Mouse (Mus musculus): ENCODE results near the gene Gabbr2. TPM values are rescaled to one million over a fixed set of nuclear protein-coding genes. Genes with fewer than 3 reads are reported as not detected.

Gene Gabbr2
- polyA plus RNA-seq, 1 experiment, result 0.12 TPM

- 36% methylated on average over 4 of the region's 4 CpGs for WGBS
- DNase-seq (ENCODE audit: low read depth, low spot score), result no peak
Measured at GRCm38 (mm10) chr4:46879943-46880342, 111.7 kb downstream of the Gabbr2 start.

- DNase-seq (ENCODE audit: low read depth, low spot score), result no peak
- WGBS, result 81% methylated on average over 4 of the region's 4 CpGs
Measured at GRCm38 (mm10) chr4:46872750-46873149, 118.9 kb downstream of the Gabbr2 start.

- DNase-seq (ENCODE audit: low read depth, low spot score), result no peak
Measured at GRCm38 (mm10) chr4:46870157-46870556, 121.5 kb downstream of the Gabbr2 start.

GRCm38 (mm10) chr4:46869380-46869779 lies 122.3 kb downstream of the Gabbr2 start:
- DNase-seq (ENCODE audit: low read depth, low spot score), result no peak
- 79% methylated on average over 2 of the region's 2 CpGs for whole genome bisulfite sequencing

More at GRCm38 (mm10) chr4:46870157-46870556, 121.5 kb downstream of the Gabbr2 start:
- WGBS, result 19% methylated on average over 6 of the region's 6 CpGs

GRCm38 (mm10) chr4:46868921-46869320 lies 122.8 kb downstream of the Gabbr2 start:
- DNase-seq (ENCODE audit: low read depth, low spot score), result no peak
- 83% methylated on average over 3 of the region's 3 CpGs for WGBS

- no peak for DNase-seq (ENCODE audit: low read depth, low spot score)
- WGBS, result 30% methylated on average over 5 of the region's 5 CpGs
Measured at GRCm38 (mm10) chr4:46868181-46868580, 123.5 kb downstream of the Gabbr2 start.

- DNase-seq (ENCODE audit: low read depth, low spot score), result no peak
- 61% methylated on average over 10 of the region's 10 CpGs for WGBS
Measured at GRCm38 (mm10) chr4:46867779-46868178, 123.9 kb downstream of the Gabbr2 start.

GRCm38 (mm10) chr4:46866070-46866469 lies 125.6 kb downstream of the Gabbr2 start:
- 65% methylated on average over 2 of the region's 2 CpGs for WGBS
- DNase-seq (ENCODE audit: low read depth, low spot score), result no peak

- no peak for DNase-seq (ENCODE audit: low read depth, low spot score)
- 59% methylated on average over 12 of the region's 12 CpGs for WGBS
Measured at GRCm38 (mm10) chr4:46863721-46864120, 128.0 kb downstream of the Gabbr2 start.

- DNase-seq (ENCODE audit: low read depth, low spot score), result no peak
- WGBS, result 86% methylated on average over 4 of the region's 4 CpGs
Measured at GRCm38 (mm10) chr4:46862677-46863076, 129.0 kb downstream of the Gabbr2 start.

GRCm38 (mm10) chr4:46860586-46860985 lies 131.1 kb downstream of the Gabbr2 start:
- no peak for DNase-seq (ENCODE audit: low read depth, low spot score)
- 73% methylated on average over 6 of the region's 6 CpGs for WGBS

GRCm38 (mm10) chr4:46858899-46859298 lies 132.8 kb downstream of the Gabbr2 start:
- 28% methylated on average over 13 of the region's 13 CpGs for WGBS
- DNase-seq (ENCODE audit: low read depth, low spot score), result no peak

- 83% methylated on average over 8 of the region's 8 CpGs for WGBS
- no peak for DNase-seq (ENCODE audit: low read depth, low spot score)
Measured at GRCm38 (mm10) chr4:46856145-46856544, 135.5 kb downstream of the Gabbr2 start.

GRCm38 (mm10) chr4:46854686-46855385 lies 136.8 kb downstream of the Gabbr2 start:
- no peak for DNase-seq (ENCODE audit: low read depth, low spot score)
- WGBS, result 60% methylated on average over 23 of the region's 23 CpGs

GRCm38 (mm10) chr4:46853852-46854460 lies 137.7 kb downstream of the Gabbr2 start:
- WGBS, result 49% methylated on average over 12 of the region's 12 CpGs
- DNase-seq (ENCODE audit: low read depth, low spot score), result no peak

GRCm38 (mm10) chr4:46847745-46848144 lies 143.9 kb downstream of the Gabbr2 start:
- DNase-seq (ENCODE audit: low read depth, low spot score), result no peak

- 91% methylated on average over 10 of the region's 10 CpGs for WGBS
Measured at GRCm38 (mm10) chr4:46846396-46846795, 145.3 kb downstream of the Gabbr2 start.

GRCm38 (mm10) chr4:46844982-46845643 lies 146.6 kb downstream of the Gabbr2 start:
- no peak for DNase-seq (ENCODE audit: low read depth, low spot score)
- 69% methylated on average over 6 of the region's 6 CpGs for WGBS

More at GRCm38 (mm10) chr4:46846396-46846795, 145.3 kb downstream of the Gabbr2 start:
- DNase-seq (ENCODE audit: low read depth, low spot score), result no peak

- DNase-seq (ENCODE audit: low read depth, low spot score), result no peak
- WGBS, result 84% methylated on average over 5 of the region's 5 CpGs
Measured at GRCm38 (mm10) chr4:46844567-46844966, 147.1 kb downstream of the Gabbr2 start.

- 91% methylated on average over 7 of the region's 7 CpGs for WGBS
- DNase-seq (ENCODE audit: low read depth, low spot score), result no peak
Measured at GRCm38 (mm10) chr4:46842596-46842995, 149.1 kb downstream of the Gabbr2 start.

GRCm38 (mm10) chr4:46840146-46840545 lies 151.5 kb downstream of the Gabbr2 start:
- DNase-seq (ENCODE audit: low read depth, low spot score), result no peak
- WGBS, result 83% methylated on average over 6 of the region's 6 CpGs

Measured in large intestine, adult 2 months (tissue).